Mouse (Mus musculus) spleen, adult 2 months (tissue): ENCODE results near the gene Rap1gap2.

Source experiments
- CTCF ChIP-seq: fragments of 200-500 bp; IDR thresholded peaks from 2 replicates; pipeline ENCODE4 v1.5.1; 2011; ENCODE audit warnings: mild to moderate bottlenecking, inconsistent platforms; ENCODE audit not compliant: insufficient read depth, insufficient read length, insufficient replicate concordance; ENCODE audit errors: extremely low read depth
- POLR2A ChIP-seq: fragments of 200-500 bp; IDR thresholded peaks from 2 replicates; pipeline ENCODE4 v1.6.1; 2011; ENCODE audit warnings: low read depth, low read length, inconsistent platforms

- TF ChIP-seq CTCF (no peak), POLR2A (no peak)
Observed at GRCm38 (mm10) chr11:74583824-74584349, 26.8 kb downstream of the Rap1gap2 start.
